Mouse (Mus musculus) ovary, postnatal 14 days (tissue): Measurements from ENCODE around the gene Dars.

Experiments
- DNase-seq: peaks from one replicate; pipeline ENCODE4 v3.0.0; 2022; ENCODE audit warnings: low spot score

Gene Dars

DNA sequence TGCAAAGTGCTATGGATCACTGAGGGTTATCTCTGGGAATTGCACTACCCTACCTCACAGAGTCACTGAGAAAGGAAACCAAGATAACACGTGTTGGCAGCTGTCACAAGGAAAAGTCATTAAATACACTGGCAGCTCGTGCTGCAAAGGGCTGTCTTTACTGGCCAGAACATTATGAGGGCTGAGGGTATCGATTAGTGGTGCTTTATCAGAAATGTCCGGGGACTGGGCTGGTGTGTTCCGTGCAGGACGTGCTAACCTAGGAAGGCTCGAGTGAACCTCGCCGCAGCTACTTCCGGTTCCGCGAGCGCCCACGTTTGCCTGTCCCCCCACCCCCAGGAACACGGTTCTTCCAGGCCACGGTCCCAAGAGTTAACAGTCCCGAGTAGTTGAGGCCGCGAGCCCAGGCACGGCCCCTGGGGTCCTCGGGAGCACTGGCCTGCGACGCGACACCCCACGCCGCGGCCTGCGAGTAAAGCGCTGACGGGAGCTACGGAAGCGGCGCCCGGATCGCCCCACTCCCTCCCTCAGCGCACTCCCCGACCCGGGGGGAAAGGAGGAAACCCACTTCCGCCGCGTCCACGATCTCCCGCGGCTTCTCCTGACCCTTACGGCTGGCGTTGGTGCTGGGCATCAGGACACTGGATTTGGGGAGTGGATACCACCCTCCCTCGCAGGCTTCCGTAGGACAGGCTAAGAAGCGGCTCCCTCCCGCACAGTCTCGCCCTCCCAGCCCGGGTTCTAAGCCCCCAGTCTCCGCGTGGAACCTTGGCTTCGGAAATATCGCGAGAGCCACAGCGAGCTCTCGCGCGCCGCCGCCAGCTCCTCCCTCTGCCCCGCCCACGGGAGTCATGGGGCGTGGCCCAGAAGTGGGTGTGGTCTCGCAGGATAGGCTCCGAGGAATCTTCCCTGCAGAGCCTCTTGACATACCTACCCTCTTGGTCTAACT, at the start of gene Dars:
TSS of gene Dars (minus strand) at position 785 of the 949 bp plus-strand sequence.
- peak; percentile 96 for DNase-seq

DNA sequence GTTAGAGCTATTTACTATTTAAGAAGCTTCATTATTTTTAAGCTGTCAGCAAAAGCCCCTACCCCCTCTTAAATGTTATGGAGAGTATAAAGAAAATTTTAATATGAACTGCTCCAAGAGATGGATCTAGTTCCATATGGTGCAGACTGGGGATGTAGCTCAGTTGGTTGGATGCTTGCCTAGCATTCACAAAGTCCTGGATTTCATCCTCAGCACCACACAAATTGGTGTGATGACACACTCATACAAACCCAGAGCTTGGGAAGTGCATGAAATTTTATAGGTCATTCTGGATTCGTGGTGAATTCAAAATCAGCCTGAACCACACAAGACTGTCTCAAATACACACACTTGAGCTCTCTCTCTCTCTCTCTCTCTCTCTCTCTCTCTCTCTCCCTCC, 49.7 kb upstream of the Dars start:
- no peak for DNase-seq

DNA sequence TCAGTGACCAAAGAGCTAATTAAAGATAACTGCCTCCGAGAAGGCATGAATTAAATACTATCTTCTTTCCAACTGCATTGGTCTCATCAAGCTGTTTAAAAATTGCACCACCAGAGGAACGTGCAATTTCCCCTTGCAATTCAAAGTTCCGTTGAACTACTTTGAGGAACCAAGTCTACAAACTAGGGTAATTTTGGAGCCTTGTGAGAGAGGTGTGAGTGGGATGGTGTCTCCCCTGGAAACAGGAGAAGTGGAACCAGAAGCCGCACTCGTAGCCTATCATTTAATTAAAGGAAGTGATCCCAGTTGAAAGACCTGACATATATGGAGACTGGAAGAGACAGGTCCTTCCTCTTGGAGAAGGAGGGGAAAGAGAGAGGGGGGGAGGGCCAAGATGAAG, 46.3 kb upstream of the Dars start:
- no peak for DNase-seq

DNA sequence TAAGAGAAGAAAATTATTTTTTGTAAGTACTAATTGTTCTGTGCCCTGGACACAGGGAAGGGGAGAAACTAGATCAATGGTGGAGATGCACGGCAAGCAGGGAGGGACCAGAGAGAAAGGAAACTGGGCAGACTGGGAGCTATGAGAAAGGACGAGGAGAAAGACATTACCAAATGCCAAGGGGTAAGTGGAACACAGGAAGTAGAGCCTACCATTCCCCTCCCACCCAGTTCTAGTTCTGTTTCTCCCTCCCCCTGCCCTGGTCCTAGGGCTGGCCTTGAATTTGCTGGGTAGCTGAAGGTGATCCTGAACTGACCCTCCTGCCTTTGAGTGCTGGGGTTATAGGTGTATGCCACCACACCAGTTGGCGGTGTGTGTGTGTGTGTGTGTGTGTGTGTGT, 45.2 kb upstream of the Dars start:
- DNase-seq: no peak

DNA sequence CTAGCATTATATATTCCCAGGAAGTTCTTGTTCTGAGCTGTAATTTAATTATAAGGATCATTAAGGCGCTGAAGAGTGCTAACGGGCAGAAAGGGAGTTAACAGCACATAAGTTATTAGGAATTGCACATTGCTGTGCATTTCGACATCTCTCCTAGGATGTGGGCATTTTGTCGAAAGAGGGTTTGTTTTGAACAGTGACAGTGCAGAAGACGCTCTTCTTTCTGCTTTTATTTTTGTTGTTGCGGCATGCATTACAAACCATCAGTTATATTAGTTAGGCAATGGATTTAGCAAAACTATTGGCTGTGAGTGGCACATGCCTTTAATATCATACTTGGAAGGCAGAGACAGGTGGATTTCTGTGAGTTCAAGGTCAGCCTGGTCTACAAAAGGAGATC, 43.6 kb upstream of the Dars start:
- no peak for DNase-seq

DNA sequence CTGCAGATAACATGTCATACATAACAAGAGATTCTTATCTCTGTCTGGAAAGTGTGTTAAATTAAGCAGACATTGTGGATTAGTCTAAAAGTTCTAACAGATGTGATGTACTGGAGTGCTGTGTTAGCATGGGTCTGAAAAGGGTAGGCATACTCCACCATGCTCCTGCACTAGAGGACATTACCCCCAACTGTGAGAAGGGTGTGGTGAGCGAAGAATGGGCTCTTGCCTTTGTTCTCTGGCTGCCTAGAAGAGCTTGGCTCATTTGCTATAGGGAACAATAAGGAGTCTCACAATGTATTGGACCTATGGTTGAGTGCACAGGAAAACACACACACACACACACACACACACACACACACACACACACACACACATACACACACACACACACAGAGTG, 42.3 kb upstream of the Dars start:
- no peak for DNase-seq

DNA sequence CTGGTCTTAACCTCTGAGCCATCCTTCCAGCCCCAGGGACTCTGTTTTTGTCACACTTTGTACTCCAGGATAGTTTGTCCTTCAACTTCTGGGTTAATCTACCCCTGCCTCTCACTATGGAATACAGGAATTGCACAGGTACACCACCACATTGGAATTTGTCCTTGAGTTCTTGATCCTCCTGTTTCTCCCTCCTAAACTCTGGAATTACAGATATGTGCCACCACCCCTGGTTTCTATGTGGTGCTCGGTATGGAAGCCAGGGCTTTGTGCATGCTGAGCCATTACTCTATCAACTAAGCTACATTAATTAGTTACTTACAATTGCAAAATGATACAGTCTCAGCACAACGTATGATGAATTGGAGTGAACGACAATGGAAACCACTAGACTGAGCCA, 41.8 kb upstream of the Dars start:
- DNase-seq: no peak

DNA sequence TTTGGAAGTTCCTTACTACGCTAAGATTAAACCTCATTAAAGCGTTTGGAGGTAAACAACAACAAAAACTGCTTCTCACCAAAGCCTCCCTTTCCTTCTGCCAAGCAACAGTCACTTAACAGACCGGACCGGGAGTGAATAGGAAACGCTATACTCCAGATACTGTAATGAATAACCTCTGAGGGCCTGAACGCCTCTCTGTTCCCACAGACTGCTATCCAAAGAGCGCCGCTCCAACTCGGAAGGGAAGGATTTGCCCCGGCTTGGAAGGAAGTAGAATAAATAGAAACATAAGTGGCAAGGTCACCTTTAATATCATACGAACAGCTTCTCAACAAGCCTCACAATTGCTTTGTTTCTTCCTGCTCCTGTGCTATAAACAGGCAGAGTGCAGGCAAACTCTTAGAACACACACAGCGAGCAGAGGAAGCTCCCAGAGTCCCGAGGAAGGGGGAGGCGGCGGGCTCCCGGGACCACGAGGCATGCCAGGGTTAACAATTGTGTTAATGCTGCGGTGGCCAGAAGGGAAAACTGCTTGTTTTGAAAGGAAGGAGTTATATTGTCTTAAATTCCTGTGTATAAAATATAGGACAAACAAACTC, 39.8 kb upstream of the Dars start:
- DNase-seq: no peak

DNA sequence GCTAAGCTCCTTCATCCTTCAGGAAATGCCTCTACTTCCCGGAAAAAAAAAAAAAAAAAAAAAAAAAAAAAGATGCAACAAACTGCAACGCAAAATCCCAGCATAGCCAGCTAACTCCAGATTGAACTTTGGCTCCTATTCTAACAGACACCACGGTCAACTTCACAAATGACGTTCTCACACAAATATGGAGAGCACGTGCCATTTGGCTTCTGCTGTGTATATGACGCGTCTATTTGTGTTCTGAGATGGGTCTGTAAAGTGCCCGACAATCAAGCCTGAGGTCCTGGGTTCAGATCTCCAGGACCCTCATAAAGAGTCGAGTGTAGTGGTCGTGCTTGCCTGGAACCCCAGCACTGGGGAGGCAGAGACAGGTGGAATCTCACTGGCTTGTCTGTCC, 39.1 kb upstream of the Dars start:
- no peak for DNase-seq

DNA sequence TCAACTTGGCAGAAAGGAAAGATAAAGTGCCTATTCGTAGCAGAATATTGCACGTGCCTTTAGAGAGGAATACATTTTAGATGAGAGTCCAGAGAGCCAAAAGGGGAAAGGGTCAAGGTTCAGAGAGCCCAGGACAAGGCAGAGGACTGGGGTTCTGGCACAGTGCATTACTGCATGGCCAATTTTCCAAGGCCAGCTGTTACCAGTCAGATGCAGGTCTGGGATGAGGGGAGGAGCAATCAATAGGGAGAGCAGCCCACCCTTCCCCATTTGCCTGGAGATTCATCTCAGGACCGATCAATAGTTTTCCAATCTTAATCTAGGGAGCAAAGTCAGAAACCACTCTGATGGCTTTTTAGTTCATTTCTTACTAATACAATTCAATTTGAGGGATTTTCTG, 35.0 kb upstream of the Dars start:
- DNase-seq: no peak

DNA sequence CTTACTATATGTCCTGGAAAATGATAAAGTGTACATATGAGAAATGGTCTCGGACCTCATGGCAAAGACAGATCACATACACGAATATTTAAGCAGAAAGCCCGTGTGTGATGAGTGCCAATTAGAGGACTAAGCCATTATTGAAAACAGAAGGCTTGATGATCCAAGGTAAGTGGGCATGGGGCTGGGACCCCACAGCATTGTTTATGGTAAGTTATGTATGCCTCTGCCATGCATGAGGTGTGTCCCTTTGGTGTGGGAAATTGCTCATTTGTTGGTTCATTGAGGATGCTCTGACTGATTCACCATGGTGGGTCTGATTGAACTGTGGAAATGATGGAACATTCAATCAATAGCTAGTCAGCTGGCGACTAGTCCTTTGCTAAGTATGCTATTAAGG, 34.0 kb upstream of the Dars start:
- no peak for DNase-seq

DNA sequence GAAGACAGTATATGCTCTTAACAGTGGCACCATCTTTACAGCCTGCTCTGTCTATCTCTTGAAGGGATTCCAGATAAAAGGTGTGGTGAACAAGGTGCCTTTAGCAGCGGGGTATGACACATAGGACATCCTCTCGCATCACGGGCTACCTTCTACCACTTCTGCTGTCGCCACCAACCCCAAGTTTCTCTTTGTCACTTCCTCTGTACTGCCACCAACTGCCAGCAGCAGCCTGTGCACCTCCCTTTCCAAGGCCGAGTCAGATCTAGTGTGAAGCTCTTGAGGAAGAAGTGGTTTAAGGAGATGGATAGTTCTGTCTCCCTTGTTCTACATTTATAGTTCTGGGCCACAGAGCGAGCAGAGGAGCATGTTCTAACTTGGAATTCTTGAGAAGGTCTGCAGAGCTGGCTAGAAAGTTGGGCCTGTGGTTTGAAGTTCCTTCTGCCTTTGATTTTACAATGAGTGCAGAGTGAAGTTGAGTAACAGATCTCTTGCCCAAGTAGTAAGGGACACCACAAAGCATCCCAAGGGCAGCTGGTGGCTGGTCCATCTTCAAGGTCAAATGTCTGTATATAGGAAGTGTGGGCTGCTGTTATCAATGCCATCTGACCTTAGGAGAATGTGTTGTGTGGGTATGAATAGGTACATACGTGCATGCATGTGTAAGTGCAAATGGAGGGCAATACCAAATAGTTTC, 30.2 kb upstream of the Dars start:
- no peak for DNase-seq

DNA sequence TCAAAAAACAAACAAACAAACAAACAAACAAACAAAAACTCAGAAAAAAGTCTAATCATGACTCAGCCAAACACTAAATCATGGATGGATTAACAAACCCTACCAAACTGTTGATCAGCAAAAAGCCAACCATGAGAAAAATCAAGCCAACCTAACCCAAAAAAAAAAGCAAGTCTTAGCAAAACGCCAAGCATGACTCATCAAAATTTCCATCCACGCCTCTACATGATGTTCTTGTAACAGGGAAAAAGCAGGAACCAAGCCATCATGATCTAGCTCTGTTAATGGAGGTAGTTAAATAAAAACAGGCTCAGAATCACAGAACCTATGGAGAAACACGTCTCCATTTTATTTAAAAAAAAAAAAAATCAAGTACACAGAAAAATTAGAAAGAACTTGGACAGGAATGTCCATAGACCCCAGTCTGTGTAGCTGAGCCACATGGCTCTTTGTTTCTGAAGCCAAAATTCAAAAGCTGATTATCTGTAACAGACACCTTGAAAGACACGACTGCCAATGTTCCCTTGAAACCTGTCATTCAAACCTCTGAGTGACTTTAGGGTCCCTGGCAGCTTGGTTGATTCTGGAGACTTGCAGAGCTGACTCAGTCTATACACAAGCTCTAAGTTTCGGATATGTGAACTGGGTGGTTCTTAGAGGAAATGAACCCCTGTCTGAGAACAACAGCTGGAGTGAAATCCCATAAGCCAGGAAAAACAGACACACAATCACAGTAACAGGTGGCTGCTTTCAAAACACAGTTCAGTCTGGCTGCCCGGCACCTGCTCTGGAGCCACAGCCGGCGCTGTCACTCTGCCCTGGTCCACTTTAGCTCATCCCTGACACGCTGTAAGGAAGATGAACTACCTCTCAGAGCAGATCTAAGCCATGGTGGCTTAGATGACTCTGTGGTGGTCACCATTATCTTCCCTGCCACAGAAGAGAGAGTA, 27.0 kb upstream of the Dars start:
- DNase-seq: no peak

DNA sequence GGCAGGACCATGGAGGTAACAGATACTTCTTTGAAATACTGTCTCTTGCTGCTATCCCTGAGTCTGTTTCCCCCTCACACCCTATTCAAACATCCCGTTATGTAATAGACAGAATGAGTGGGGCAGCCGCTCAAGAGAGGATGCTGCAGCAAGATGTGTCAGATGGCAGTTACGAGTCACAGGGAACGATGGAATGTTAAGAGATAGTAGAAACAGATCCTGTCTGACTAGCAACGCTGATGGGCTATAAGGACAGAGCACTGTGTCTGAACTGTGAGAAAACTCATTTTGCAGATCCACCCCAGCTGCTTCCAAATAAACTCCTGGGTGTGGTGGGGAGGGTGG, 23.9 kb upstream of the Dars start:
- no peak for DNase-seq

DNA sequence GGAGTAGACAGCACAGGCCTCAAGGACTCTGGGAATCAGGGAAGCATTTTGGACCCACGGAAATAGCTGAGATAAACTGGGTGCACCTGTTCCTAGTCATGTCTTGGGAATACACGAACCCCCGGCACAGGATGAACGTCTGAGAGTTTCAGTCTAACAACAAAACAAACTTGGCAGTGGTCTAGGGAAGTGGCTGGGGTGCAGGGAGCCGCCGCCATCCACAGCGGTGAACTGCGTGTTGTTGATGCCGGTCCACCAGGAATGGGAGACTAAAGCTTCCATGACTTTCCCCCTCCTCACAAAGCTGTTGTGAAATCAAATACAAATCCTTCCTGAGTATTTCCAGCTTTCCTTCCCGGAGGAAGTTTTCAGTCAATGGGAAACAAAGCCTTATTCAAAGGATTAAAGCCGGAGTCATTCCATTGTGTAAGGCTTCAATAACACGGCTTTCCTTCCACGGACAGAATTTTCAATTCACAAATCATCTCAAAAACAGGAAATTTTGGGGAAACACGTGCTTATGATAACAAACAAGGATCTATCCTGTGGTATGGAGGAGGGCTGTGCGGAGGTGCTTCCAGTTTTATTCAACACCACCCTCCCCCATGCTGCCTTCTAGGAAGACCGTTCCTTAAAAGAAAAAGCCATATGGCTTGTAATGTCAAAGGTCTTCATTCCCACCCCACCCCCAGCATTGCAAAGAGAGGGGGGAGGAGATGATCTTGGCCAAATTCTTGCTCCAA, 23.4 kb upstream of the Dars start:
- DNase-seq: no peak

DNA sequence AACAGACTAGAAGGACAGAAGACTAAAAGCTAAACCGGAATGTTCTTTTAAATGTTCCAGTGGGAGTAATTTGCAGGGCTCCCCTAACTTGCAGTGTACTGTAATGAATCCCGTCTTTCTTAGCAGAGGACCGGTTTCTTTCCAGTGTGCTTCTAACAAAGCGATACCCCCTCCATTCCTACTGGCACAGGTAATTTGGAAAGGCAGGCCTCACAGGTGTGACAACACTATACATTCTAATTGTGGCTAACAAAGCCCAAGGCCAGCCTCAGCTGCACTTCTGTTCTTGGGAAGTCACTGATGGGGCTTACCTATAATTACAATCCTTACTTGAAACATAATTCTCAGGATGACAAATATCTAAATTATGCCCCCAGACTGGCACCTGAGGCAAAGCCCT, 22.4 kb upstream of the Dars start:
- DNase-seq: no peak

DNA sequence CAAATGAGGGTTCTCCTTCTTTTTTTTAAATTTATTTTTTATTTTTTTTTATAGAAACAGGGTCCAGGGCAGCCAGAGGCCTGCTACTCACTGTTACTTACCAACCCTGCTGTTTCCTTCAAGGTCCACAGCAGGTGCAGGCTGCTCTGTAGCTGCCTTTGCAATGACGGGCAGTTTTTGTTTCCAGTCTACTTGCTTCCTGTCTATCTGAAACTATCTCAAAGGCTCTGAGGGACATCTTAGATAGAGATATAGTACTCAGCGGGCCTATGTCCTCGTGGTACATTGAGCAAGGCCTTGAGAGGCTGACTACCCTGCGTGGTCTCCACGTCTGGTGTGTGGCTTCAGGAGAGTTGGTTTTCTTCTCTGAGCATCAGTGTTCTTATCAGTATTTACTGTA, 21.4 kb upstream of the Dars start:
- DNase-seq: no peak

DNA sequence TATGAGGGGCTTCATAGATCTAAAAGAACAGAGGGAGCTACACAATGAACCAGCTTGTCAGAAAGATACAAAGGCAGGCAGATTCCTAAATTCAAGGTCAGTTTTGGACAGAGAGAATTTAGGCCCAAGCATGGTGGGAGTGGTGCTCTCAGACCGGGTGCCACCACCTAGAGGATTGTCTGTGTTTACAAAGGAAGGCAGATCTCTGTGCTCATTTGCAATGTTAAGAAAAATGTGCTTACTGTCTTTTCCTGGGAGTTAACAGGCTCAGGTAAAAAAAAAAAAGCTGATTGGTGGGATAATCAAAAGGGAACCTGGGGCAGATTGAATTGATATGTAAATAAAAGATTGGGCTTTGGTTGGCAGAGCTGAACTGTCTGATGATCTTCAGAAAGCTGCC, 20.1 kb upstream of the Dars start:
- DNase-seq: no peak

DNA sequence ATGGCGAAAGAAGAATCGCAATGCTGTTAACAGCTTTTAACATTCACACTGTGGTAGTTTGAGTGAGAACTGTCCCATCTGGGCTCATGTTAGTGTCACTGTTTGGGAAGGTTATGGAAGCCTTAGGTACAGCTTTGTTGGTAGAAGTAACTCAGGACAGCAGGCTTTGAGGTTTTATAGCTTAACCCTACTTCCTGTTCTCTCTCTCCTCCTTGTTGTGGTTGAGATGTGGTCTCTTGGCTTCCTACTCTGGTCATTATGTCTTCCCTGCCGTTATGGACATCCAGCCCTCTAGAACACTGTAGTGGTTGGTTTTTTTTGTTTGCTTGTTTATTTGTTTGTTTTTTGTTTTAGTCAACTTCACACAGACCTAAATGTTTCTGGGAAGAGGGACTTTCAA, 18.8 kb upstream of the Dars start:
- no peak for DNase-seq

DNA sequence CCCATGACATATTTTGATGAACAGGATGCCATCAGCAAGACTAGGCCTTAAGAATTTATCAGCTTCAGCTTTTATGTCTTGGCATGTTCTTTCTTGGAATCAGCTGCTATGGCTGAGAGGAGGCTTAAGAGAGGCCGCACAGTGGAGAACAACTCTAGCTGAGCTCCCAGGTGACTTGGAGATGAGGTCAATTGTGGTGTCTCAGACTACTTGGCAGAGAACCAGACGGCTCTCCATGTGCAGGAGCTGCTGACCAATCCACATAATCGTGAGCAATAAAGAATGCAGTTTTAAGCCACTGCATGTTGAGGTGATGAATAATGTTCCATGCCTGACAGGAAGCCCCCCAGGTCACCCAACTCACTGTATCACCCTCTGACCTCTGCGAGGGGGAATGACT, 18.4 kb upstream of the Dars start:
- no peak for DNase-seq

DNA sequence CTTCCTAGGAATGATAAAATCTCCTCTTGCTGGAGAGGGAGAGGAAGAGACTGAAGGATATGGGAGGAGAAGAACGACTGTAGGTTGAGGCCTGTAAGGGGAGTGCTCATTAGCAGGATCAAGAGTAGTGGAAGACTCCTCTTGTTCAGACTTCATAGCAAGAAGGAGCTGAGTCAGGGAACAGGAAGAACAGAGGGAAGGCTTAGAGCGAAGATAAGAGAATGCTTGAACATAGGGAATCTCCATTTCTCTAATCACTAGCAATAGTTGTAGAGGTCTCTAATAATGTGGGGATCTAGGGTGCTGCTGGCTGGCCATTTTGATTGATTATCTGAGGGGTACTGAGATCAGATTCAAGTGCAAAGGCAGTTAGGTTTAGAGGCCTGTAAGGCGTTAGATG, 7.8 kb upstream of the Dars start:
- DNase-seq: no peak

DNA sequence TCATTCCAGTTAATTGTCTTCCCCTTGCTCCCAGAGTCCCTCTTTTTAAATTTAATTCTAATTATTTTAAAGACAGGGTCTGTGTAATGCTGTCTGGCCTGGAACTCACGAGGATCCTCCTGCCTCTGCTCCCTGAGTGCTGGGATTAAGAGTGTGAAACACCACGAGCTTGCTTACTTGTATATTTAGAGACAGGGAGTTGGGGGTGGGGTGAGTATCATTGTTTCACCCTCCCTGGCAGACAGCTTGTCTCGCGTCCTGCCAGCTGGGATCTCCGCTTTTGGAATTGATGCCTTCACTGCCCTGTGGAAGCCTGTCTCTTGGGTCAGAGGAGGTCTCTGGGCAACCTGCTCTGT, 343 bp upstream of the Dars start:
- no peak for DNase-seq
